Mouse (Mus musculus) left cerebral cortex, postnatal 14 days (tissue): ENCODE measurements around the gene Pdk2. TPM values are rescaled to one million over a fixed set of nuclear protein-coding genes. Genes with fewer than 3 reads are reported as not detected.

Experiments
- DNase-seq, 2 experiments: peaks; one replicate each; pipeline ENCODE4 v3.0.0; 2021 to 2022; ENCODE audit warnings: low spot score in 2 of 2, mixed read lengths in 1 of 2
- intact Hi-C: fragments of 180-260 bp; cut with DNase I; formaldehyde crosslinking; loops from one replicate; pipeline ENCODE4 v1.15.1; 2025
- total RNA-seq, 2 experiments: library from RNA; stranded (reverse); gene quantifications; 2 replicates each; pipeline ENCODE4 v1.2.3; 2021

Gene Pdk2
- total RNA-seq, 2 experiments from 2014 or later = 69.2 to 75.4 TPM

GRCm38 (mm10) chr11:95072804-95073203 is 31.6 kb upstream of the Pdk2 start:
- intact Hi-C loops = no loop called here
- DNase-seq = no peak

DNA sequence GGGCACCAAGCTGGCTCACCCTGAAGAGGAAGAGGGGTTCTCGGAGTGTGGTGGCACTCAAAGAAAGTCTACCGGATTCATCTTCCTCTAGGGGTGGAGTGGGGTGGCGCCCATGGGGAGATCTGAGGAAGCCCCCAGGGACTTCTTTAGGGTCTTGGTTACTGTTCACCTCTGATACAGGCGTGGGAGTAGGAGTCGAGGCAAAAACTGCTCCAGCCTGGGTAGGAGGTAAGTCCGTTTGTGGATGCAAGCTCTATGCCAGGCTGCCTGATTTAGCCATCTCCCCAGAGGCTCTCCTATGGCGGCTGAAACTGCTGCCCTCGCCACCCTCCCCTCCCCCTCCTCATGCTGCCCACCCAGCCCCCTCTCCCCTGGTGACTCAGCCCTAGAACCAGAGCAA is 31.0 kb upstream of the Pdk2 start:
- DNase-seq = no peak
- intact Hi-C loops = no loop called here

GRCm38 (mm10) chr11:95071266-95071665 is 30.1 kb upstream of the Pdk2 start:
- DNase-seq = no peak

DNA sequence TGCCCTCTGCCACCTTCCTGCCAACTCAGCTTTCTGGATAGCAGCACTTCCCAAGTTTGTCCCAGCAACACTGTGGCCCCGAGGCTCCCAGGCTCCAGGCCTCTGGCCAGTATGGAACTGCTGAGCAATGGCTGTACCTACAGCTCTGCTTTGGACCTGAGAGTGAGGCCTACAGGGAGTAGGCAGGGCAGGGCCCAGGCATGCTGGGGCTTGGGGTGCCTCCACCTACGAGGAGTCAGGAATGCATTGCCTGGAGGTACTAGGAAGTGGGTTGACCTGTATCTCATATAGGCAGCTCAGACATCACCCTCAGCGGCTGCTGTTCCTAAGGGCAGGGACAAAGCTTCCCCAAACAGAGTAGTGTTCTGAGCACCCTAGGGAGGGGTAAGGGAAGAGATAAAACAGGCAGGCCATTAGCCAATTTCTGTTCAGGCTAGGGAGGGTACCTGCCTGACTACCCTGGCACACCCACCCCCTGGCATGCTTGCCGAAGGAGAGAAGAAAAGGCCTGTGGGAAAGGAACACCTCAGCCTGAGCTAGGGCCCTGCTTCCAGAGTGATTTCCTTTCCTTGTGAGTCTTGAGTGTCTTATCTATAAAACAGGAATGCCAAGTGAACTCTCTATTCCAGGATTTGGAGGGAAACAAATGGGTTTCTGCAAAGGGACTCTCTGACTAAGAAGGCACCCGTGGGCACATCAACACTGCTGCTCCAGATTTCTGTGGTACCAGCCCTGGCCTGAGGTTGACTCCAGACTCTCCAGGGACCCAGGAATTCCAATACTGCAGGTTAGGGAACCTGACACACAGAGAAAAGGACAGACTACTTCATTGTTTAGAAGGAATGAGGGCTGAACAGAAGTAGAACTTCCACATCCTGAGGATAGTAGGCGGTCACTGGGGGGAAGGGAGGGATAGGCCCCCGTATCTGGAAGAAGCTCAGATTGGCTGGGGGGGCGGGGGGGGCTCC is 29.3 kb upstream of the Pdk2 start:
- no peak for DNase-seq
- intact Hi-C loops = no loop called here

More at GRCm38 (mm10) chr11:95071266-95071665, 30.1 kb upstream of the Pdk2 start:
- intact Hi-C loops = no loop called here

- intact Hi-C loops = no loop called here
- no peak for DNase-seq
Observed at GRCm38 (mm10) chr11:95069226-95069957, 28.2 kb upstream of the Pdk2 start.

DNA sequence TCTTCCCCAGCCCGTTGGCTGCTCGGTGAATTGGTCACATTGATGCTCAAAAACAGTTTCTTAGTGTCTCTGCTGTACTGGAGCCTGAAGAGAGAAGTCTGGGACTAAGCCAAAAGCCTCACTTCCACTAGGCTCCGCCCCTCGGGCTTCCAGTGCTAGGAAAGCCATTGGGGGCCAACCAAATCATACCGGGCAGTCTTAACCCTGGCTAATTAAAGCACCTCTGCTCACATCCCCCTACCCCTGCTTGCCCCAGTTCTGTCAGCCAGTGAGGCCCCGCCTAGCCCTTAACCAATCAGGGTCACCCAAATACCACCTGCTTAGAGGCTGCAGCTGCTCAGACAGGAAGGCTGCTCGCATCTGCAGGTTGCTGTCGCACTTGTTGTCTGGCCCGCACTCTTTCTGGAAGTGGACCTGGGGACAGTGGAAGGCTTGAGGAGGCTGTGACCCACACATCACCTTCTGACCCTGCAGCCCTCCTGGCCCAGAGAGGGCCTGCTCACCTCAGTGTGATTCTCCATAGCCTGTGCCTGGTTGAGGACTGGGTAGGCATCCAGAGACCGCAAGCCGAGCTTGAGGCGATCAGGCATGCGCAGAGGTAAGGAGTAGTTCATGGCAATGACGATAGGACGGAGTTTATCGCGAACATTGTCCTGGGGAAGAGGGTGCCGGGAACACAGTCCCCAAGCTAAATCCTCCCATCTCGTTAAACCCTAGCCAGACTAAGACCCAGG is 15.8 kb upstream of the Pdk2 start:
- intact Hi-C loops = no loop called here
- DNase-seq = peak in 1 of 2 experiments; percentile 57

DNA sequence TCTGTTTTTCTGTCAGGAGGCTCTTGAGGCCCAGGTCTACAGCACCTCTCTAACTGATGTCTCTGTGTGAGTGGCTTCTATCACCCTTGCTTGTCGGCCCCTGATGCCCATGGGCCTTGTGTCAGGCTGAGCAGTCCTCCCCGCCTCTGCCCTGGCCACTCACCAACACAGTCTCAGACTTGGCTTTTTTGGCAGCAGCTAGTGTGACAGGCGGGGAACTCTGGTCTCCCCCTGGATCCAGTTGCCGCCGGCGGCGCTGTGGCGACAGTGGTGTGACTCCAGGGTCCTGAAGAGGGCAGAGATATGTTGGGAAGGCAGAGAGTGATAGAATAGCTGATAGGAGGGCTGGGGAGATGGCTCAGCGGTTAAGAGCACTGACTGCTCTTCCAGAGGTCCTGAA is 11.9 kb upstream of the Pdk2 start:
- DNase-seq = no peak
- intact Hi-C loops = no loop called here

GRCm38 (mm10) chr11:95046980-95047680 is 6.0 kb upstream of the Pdk2 start:
- DNase-seq = peak; percentile 60 to 68
- intact Hi-C loops = loop anchor here (1.0 to 10.0 kb wide), 3 partner anchors 58 to 208 kb away; no protein-coding TSS in a partner anchor

GRCm38 (mm10) chr11:95044185-95044870 is 3.2 kb upstream of the Pdk2 start:
- intact Hi-C loops = loop anchor here (10.0 kb wide), 1 partner anchor 210 kb away; no protein-coding TSS in a partner anchor
- no peak for DNase-seq

DNA sequence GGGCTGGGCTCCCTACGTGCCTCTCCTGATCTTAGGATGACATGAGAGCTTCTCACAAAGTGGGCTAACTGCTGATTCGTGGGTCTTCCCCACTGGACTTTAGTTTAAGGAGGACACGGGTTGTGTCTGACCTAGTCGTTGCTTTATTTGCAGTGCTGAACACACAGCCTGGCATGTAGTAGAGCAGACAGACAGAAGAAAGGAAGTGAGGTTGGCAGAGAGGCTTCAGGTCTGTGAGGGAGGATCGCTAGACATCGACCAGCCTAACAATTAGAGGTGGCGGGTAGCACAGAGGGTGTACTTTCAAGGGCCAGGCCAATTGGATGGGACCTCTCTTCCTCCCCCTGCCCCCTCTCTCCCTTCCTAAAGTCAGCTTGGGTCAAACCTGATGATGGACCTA is 2.5 kb upstream of the Pdk2 start:
- intact Hi-C loops = loop anchor here (10.0 kb wide), 1 partner anchor 211 kb away; no protein-coding TSS in a partner anchor
- DNase-seq = no peak

DNA sequence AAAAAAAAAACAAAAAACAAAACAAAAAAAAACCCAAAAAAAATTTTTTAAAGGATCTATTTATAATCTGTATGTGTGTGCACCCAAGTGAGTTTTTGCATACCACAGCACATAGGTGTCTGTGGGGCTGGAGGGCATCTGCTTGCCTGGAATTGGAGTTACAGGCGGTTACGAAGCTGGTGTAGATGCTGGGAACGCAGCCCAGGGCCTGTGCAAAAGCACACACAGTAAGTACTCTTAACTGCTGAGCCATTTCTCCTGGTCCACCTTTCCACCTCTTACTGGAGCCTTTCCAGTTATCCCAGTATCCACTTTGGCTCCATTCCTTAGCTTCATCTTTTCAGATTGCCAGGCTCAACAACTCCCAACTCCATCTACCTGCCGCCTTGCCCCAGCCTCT is 1.9 kb upstream of the Pdk2 start:
- intact Hi-C loops = loop anchor here (10.0 kb wide), 1 partner anchor 212 kb away; no protein-coding TSS in a partner anchor

GRCm38 (mm10) chr11:95042096-95042495 is 942 bp upstream of the Pdk2 start:
- intact Hi-C loops = loop anchor here (10.0 kb wide), 1 partner anchor 213 kb away; no protein-coding TSS in a partner anchor
- DNase-seq = peak; percentile 88

More for the DNA sequence above, 1.9 kb upstream of the Pdk2 start:
- no peak for DNase-seq

DNA sequence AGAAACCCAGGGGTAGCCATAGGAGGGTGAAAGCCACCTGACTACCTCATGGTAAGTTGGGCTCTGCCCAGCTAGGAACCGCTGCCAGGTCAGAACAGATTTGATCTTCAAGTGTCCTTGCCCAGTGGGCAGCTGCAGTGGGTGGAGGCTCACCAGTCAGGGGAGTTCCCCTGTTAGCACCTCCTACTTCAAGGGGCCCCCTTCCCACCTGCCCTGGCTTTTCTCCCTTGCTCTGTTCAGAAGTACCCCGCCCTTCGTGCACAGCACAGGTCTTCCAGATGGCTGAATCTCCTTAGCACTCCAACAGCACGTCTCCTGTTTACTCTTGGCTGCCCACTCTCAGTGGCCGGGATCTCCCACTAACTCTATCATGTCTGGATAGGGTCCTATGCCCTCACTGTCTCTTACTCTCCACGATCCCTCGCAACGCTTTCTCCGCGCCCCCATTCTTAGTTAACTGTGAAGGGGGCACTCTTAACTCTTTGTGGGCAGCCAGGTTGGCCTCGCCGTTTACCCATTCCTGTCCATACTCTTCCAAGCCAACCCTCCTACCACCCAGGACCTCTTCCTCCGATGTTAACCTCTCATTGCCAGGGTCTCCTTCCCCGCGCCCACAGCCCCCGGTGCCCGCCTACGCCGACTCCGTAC is 539 bp downstream of the Pdk2 start:
- intact Hi-C loops = loop anchor here (10.0 kb wide), 1 partner anchor 214 kb away; no protein-coding TSS in a partner anchor
- peak; percentile 48 to 63 for DNase-seq

DNA sequence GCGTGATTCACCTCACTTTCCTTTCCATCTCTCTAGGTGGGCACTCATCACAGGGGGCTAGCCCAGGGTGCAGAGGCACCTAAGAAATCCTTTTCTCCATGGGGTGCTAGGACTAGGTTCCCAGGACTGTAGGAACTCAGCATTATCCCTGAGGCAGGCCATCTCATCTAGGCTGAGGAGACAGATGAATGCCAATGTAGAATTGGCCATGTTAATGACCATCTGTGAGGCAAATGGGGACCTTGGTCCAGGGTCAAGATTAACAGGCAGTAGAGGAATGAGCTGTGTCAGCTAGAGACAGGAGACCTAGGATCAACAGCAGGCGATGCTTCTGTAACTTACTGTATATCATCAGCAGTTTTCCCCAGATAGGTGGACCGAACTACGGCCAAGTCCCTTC is 1.4 kb downstream of the Pdk2 start:
- intact Hi-C loops = loop anchor here (10.0 kb wide), 1 partner anchor 215 kb away; no protein-coding TSS in a partner anchor
- DNase-seq = no peak

- DNase-seq = no peak
- intact Hi-C loops = no loop called here
Observed at GRCm38 (mm10) chr11:95038818-95039655, 2.1 kb downstream of the Pdk2 start.

GRCm38 (mm10) chr11:95038156-95038817 is 2.9 kb downstream of the Pdk2 start:
- no peak for DNase-seq
- intact Hi-C loops = no loop called here
